Mouse (Mus musculus) left cerebral cortex, adult 8-10 months (tissue): ENCODE data around the gene Smarca4. TPM values are rescaled to one million over a fixed set of nuclear protein-coding genes. Genes with fewer than 3 reads are reported as not detected.

Source experiments
- DNase-seq, 2 experiments: peaks; one replicate each; pipeline ENCODE4 v3.0.0; 2022; ENCODE audit warnings: low spot score in 2 of 2
- total RNA-seq, 4 experiments: library from RNA; stranded (reverse); gene quantifications; 2 replicates each; pipeline ENCODE4 v1.2.4; 2022

The Smarca4 gene
- total RNA-seq, 4 experiments from 2014 or later, result 96.5 to 103 (median 99.6) TPM

DNA sequence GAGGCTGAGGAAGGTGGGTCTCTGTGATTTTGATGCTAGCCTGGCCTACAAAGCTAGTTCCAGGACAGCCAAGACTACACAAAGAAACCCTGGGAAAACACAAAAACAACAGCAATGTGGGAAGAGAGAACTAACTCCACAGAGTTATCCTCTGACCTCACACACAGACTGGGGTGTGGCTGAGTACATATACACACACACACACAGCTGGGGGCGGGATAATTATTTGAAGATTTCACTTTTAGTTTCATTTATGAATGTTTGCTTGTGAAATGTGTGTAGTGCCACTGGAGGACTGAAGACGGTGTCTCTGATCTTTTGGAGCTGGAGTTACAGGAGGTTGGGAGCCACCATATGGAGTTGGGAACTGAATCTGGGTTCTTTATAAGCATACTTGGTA lies 14.9 kb upstream of the Smarca4 start:
- no peak for DNase-seq

DNA sequence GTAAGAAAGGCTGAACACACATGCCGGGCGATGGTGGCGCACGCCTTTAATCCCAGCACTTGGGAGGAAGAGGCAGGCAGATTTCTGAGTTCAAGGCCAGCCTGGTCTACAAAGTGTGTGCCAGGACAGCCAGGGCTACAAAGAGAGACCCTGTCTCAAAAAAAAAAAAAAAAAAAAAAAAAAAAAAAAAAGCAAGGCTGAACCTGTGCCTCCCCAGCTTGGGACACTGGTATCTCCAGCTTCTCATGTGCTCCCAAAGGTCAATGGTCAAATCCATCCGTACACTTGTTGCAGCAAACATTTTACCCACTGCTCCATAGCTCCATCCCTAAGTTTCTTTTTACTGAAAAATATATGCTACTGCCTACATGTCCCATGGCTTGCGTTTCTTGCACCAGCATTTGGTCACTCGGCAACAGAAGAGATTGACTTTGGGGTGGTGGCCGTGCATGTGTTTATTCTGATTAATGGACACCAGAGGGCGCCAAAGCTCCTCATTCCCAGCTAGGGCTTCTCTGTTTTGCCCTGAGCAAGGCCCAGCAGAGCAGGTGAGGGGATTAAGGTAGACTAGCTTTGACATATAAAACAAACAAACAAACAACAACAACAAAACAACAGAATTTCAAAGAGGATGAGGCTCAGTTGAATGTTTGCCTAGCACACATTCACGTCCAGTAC lies 14.1 kb upstream of the Smarca4 start:
- DNase-seq, result no peak

DNA sequence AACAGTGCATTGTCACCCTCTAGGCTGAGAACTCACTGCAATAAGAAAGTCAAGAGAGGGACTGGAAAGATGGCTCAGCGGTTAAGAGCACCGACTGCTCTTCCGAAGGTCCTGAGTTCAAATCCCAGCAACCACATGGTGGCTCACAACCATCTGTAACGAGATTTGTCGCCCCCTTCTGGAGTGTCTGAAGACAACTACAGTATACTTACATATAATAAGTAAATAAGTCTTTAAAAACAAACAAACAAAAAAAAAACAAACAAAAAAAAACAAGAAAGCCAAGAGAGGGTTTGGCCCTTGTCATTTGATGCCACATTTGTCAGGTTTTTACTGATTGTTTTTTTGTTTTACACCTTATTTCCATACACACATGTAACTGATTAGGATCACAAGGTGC lies 11.8 kb upstream of the Smarca4 start:
- no peak for DNase-seq

DNA sequence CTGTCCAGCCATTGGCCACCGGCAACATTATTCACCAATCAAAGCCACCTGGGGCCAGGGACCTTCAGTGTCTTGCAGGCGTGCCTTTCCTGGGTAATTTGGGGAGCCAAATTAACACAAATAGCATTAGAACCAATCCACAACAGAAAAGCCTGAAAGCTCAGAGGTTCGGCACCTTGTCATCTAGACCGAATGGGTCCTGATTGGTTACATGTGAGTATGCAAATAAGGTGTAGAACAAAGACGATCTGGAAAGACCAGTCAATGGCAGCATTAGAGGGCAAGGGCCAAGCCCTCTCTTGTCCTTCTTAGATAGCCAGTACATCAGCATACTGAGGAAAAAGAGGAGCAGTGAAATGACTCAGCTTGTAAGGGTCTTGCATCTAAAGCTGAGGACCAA lies 10.1 kb upstream of the Smarca4 start:
- DNase-seq, result no peak

DNA sequence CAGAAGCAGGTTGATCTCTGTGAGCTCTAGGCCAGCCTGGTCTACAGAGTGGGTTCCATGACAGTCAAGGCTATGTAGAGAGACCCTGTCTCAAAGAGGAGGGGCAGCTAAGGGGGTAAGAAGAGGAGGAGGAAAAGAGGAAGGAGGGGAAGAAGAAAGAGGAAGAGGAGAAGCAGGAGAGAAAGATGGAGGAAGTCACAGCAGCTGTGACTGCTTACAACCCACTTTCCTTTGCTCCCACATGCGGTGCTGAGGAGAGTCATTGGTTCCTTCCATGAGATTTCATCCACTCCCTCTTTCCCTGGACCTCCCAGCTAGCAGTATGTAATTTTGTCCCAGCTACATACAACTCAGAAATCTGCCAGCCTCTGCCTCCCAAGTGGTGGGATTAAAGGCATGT lies 9.3 kb upstream of the Smarca4 start:
- DNase-seq, result no peak

DNA sequence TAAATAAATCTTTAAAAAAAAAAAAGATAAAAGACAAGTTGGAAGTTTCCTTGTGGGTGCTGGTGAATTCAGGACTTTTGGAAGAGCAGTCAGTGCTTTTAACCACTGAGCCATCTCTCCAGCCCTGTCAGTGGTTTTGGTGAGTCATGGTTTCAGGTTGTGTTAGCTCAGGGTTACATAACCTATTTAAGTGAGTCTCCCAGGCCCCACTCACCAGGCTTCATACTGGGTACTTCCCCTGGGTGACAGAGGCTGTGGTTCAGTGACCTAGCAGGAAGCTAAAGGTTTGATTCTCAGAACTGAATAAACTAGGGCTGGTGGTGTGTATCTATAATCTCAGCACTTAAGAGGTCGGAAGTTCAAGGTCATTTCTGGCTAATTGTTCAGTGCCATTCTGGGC lies 6.1 kb upstream of the Smarca4 start:
- no peak for DNase-seq

DNA sequence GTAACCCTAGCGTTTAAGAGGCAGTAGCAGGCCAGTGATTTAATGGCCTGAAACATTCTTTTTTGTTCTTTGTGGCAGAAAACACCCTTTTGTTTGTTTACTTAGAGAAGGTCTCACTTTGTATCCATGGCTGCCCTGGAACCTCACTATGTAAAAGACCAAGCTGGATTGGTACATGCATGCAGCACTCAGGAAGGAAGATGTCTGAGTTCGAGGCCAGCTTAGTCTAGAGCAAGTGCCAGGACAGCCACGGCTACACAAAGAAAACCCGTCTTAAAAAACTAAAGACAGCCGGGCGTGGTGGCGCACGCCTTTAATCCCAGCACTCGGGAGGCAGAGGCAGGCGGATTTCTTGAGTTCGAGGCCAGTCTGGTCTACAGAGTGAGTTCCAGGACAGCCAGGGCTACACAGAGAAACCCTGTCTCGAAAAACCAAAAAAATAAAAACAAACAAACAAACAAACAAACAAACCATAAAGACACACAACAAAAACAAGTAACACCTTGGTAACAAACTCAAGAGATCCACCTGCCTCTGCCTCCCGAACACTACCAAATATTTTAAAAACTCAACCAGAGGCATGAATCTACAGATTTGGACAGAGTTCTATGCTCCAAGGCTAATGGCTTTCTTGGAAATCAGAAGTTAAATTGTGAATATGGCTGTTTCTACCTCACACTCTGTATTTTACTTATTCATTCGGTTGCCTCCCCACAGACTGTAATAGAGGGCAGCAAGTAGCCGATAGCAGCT lies 929 bp upstream of the Smarca4 start:
- no peak for DNase-seq

DNA sequence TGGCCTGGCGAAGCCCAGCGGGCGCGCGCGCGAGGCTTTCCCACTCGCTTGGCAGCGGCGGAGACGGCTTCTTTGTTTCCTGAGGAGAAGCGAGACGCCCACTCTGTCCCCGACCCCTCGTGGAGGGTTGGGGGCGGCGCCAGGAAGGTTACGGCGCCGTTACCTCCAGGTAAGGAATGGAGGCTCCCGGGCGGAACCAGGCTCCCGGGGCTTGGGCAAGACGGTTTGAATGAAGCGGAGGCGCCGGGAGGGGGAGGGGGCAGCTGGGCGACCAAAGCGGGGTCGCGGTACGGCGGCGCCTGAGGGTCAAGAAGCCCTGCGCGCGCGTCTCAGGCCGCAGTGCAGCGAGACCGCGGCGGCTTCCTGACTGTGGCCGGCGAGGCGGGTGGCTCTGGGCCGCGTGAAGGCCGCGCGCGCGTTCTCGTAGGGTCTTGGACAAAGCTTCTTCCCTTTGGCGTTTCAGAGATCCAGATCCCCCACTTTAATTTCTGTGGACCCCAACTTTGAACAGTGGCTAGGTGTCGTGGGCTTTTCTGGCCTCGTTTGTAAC lies 338 bp downstream of the Smarca4 start:
- peak; percentile 82 to 84 for DNase-seq

DNA sequence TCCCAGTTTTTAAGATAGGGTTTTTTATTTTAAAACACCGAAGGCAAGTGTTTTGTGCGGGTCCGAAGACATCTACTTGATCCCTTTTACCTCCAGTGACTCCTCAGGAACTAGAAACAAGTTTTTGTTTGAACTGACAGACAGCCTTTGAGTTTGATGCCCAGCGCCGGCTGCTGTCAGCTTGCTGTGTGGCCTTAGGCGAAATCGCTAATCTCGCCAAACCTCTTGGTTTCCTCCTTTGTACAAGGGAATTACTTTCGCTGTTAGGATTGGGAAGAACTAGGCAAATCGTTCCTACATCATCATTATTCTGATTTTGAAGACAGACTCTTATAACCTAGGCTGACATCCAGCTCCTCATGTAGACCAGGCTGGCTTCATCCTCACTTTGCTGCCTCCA lies 1.1 kb downstream of the Smarca4 start:
- DNase-seq, result no peak

DNA sequence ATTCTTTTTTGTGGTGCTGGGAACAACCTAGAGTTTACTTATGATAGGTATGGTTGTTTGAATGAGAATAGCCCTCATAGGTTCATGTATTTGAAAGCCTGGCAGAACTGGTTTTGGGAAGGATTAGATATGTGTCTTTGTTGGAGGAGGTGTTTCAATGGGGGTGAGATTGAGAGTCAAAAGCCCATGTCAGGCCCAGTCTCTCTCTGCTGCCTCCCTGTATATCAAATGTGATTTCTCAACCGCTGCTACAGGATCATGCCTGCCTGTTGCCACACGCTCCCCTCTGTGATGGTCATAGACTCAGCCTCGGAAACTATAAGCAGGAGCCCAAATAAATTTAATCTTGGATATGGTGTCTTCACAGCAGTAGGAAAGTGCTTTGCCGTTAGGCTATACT lies 4.3 kb downstream of the Smarca4 start:
- no peak for DNase-seq

DNA sequence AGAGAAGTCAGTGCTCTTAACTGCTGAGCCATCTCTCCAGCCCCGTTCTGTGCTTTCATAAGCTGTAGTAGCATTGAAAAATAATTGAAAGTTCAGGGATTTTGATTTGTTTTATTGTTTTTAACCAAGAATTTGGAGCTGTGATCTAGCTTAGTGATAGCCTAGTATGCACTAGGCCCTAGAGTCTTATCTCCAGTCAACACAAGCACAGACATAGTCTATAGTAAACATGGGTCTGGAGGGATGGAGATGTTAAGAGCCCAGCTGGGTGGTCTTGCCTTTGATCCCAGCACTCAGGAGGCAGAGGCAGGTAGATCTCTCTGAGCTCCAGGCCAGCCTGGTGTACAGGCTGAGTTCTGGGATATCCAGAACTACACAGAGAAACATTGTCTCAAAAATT lies 6.7 kb downstream of the Smarca4 start:
- no peak for DNase-seq

DNA sequence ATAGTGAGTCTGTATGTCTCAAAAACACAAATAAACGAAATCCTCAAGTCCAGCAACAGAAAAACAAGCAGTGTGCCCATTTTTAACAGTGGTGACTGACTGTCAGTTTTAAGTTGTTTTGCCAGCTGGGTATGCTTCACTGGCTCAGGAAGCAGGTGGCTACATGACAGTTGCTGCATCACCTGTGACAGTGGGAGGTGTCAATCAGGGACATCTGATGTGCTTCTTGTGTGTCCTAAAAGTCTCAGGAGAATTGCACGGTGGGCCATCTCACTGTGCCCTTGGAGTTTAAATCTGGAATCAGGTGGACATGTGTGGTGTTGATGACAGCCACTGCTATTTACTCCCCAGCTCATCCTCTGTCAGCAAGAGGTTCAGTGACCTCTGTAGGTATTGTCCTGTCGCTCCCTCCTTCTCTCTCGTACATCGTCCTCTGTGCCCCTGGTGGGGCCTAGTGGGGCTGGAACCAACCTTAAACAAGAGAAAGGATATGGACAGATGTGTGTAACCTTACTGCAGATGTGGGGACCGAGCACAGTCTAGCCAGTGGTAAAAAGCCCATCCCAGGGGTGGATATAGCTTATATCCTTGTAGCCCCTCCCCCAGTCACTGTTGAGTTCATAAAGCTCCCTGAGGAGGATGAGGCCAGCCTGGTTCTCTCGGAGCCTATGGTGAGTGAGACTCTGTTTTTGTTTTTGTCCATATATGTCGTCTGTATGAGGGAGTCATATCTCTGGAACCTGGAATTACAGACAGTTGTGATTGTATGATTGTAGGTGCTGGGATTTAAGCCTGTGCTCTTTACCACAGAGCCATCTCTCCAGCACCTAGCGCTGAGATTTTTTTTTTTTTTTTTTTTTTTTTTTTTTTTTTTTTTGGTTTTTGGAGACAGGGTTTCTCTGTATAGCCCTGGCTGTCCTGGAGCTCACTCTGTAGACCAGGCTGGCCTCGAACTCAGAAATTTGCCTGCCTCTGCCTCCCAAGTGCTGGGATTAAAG lies 9.7 kb downstream of the Smarca4 start:
- DNase-seq, result no peak

DNA sequence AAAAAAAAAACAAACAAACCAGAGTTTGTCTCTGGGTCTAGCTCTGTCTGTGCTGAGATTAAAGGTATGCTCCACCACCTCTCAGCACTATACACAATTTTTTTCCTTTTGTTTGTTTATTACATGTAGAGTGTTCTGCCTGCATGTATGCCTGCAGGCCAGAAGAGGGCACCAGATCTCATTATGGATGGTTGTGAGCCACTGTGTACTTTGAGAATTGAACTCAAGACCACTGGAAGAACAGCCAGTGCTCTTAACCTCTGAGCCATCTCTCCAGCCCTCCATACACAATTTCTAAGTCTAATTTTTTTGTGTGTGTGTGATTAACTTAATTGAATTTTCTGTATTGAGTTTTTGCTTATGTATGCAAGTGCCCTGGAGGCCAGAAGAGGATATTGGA lies 10.6 kb downstream of the Smarca4 start:
- no peak for DNase-seq

DNA sequence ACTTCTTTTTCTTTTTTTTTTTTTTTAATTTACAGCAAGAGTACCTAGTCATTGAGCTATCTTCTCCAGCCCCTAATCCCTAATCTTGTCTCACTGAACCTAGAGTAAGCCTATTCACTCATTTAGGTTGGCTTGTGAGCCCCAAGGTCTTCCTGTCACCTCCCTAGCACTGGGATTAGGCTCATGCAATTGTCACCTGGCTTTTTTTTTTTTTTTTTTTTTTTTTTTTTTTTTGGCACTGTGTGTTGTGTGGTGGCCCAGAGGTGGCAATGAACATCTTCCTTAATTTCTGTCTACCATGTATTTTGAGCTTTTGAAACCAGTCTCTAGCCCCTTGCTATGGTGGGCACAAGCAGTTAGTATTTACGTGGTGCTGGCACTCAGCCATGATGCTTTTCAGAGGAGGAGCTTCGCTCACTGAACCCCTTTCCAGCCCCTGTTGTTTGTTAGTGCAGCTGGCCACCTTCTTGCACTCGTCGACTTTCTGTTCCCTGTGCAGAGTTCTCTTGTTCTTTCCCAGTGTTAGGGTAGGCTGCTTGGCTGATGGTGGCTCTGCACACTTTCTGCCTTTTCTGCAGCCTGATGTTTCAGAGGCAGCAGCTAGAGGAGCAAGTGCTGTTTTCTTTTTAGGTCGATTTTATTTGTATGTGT lies 11.3 kb downstream of the Smarca4 start:
- no peak for DNase-seq

DNA sequence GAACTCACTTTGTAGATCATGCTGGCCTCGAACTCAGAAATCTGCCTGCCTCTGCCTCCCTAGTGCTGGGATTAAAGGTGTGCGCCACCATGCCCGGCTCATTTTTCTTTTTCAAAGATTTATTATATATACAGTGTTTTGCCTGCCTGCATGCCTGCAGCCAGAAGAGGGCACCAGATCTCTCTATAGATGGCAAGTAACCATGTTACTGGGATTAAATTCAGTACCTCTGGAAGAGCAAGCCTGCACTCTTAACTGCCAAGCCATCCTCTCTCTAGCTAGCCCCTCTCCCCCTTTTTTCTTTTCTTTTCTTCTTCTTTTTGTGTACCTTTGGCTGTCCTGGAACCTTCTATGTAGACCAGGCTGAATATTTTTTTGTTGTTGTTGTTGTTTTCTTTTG lies 14.7 kb downstream of the Smarca4 start:
- peak in 1 of 2 experiments; percentile 35 for DNase-seq

DNA sequence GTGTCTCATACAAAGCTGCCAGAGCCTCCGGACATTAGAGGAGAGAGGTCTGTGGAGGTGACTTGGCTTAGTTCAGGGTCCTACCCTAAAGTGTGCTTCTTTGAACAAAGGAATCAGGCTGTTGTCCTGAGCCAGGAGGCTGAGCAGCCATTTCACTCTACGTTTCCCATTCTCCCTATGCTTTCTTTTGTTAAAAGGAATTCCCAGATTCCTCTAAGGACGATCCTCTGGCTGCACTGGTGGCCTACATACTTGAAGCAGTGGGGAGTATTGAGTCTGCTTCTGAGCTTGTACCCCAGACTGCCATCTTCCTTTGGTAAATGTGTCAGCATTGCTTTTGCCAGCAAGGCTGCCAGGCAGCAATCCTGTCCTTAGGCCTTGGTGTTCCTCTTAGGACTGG lies 17.1 kb downstream of the Smarca4 start:
- DNase-seq, result no peak

DNA sequence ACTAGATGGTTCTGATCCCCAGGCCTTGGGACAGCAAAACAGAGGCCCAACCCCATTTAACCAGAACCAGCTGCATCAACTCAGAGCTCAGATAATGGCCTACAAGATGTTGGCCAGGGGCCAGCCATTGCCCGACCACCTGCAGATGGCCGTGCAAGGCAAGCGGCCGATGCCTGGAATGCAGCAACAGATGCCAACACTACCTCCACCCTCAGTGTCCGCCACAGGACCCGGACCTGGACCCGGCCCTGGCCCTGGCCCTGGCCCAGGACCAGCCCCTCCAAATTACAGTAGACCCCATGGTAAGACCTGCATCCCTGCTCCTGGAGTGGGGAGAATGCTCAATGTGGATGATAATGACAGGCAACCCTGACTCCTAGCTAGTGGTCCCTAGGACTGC lies 19.7 kb downstream of the Smarca4 start:
- DNase-seq, result no peak

DNA sequence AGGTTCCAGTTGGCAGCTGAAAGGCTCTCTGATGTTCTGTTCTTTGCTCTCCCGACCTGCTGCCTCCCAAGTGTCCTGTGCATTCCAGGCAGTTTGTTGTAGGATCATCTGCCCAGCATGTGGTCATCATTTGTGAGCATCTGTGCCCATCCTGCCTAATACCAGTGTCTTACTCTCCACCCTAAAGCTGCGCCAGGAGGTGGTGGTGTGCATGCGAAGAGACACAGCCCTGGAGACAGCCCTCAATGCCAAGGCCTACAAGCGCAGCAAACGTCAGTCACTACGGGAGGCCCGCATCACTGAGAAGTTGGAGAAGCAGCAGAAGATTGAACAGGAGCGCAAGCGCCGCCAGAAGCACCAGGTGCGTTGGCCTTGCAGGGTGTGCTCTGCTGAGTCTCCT lies 23.1 kb downstream of the Smarca4 start:
- no peak for DNase-seq

DNA sequence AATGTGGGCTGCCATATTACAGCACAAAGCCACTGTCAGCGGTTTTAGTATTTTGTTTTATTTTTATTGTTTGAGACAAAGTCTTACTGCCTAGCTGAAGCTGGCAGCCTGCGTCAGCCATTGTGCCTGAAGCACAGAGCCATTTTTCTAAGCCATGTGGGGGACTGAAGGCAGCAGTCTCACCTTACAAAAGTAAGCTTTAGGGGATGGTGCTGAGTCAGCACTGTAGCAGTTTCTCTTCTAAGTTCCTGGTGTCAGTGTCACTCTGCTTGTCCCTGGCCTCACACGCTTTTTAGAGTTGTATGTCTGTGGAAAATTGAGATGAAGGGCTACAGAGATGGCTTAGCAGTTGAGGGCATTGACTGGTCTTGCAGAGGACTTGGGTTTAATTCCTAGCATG lies 30.4 kb downstream of the Smarca4 start:
- DNase-seq, result no peak

DNA sequence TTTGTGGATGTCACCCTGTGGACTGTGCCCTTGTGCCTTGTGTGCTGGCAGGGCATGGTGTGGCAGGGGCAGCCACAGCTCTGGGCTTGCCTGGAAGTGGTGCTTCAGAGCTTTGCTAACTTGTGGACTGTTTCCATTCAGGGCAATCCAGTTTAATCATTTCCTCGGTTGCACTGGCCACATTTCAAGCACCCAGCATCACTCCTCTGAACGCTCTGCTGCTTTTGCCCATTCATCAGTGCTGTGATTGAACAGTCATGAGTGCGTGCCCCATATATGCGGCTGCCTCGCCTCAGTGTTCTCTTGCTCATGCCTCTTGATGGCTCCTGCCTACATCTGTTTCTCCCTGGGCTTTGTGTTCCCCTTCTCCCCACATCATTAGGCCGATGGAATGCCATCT lies 31.8 kb downstream of the Smarca4 start:
- DNase-seq, result no peak

DNA sequence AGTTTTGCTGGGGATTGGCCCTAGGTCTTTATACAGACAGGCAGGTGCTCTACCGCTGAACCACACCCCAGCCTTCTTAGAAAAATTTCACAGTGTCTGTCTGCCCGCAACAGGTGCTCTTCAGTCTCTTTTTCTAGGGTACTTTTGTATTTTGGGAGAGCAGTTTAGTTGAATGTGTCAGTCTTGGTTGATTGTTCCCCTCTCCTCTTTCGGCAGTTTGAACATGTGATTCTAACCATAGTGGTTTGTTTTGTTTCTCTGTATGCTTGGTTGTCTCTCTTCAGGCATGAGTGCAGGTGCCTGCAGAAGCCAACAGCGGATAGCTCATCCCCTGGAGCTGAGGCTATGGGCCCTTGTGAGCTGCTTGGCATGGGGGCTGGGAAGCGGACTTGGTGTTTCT lies 36.3 kb downstream of the Smarca4 start:
- DNase-seq, result no peak
